ENCODE assay signal across 8 mouse cellular contexts in the genomic region with DNA sequence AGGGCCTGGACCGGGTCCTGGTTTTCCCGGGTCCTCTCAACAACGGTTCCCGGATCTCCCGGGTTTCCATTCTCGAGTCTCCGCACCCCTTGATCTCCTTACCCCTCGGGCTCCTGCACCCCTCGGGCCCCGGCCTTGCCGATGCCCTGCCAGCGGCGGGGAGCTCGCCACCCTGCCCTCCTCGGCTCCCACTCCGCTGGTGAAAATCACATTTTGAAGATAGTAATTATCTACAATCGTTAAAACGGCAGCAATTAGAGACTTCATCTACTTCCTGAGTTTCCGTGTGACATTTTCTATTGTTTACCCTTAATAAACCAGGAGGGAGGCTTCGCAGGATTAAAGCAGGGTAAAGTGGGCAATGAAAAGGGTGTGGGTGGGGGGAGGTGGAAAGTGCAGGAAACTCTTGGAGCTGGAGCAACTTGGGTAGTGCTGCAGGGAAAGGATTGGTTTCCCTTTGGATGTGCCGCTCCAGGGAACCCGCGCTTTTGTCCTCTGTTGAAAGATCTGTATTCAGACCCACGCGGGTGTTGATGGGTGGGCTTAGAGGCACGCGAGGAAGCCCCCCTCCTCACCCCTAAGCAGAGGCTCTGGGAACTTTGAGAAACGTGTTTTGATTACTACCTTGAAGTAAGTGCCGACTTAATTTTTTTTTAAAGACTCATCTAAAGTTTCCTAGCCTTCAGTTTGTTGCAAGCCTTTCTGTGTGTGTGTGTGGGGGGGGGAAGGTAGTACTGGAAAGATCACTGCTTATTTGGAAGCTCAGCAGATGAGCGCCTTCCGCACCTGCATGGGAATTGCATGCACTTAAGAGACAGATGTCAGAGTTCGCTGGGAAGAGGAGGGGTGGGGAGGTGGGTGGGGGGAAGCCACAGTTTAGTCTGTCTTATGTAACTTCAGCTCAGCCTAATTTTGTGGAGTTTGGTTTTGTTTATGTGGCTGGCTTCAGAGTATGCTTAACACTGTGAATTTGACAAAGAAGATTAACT. TPM values are rescaled to one million over a fixed set of nuclear protein-coding genes. Genes with fewer than 3 reads are reported as not detected.
DNase-seq lines count a peak whose midpoint lies in the region; ATAC-seq and TF ChIP-seq lines count a peak whose summit lies in the region.

No protein-coding gene starts in this region.

- TF ChIP-seq CTCF in lung, embryonic 14.5 days (IDR thresholded peaks at IDR 0.05; ENCODE audit: low read depth) = no peak
- no peak for TF ChIP-seq CTCF in liver, embryonic 14.5 days (IDR thresholded peaks at IDR 0.05; ENCODE audit: low read depth)

- H3K27ac ChIP-seq in lung, embryonic 14.5 days (ENCODE audit: low read depth) = peak overlapping the region; percentile 80
- H3K27ac ChIP-seq in embryonic facial prominence, embryonic 10.5 days (replicated peaks) = peak overlapping the region; percentile 95
- H3K27ac ChIP-seq in hindbrain, embryonic 11.5 days (ENCODE audit: low read depth, low read length) = peak overlapping the region; percentile 85
- H3K27ac ChIP-seq in liver, embryonic 14.5 days = no peak overlapping the region

- ATAC-seq in lung, embryonic 14.5 days (ENCODE audit: insufficient read depth) = peak; percentile 39
- peak; percentile 39 for ATAC-seq in hindbrain, embryonic 11.5 days (ENCODE audit: low FRiP score)
- peak; percentile 23; the same call in 1 of the 2 replicates for ATAC-seq in liver, embryonic 14.5 days (ENCODE audit: insufficient read depth)

- peak overlapping the region; percentile 79 for H3K4me3 ChIP-seq in lung, embryonic 14.5 days (ENCODE audit: low read depth, low read length)
- H3K4me3 ChIP-seq in embryonic facial prominence, embryonic 10.5 days = peak overlapping the region; percentile 92
- H3K4me3 ChIP-seq in hindbrain, embryonic 11.5 days (ENCODE audit: low read depth, low read length) = peak overlapping the region; percentile 92
- H3K4me3 ChIP-seq in liver, embryonic 14.5 days (ENCODE audit: insufficient read depth in 1 of 2, low read depth in 2 of 2, low read length in 2 of 2) = peak overlapping the region; percentile 51 to 59

- peak; percentile 57 for DNase-seq in lung, embryonic 14.5 days
- DNase-seq in lung, adult 18-20 months = no peak
- peak; percentile 63 for DNase-seq in embryonic facial prominence, embryonic 10.5 days (ENCODE audit: low spot score)
- peak; percentile 67 for DNase-seq in hindbrain, embryonic 11.5 days (ENCODE audit: low spot score)
- DNase-seq in liver, embryonic 14.5 days (ENCODE audit: low read depth in 3 of 3, low spot score in 3 of 3) = no peak
- peak; percentile 40 to 45 for DNase-seq in right cerebral cortex, postnatal 10 days (ENCODE audit: low spot score in 2 of 2)
- no peak for DNase-seq in urinary bladder, postnatal 10 days (ENCODE audit: low spot score)
- no peak for DNase-seq in gastrocnemius, postnatal 36 days

- intact Hi-C loops in gastrocnemius, postnatal 36 days (cut with DNase I) = no loop called here

- no peak for TF ChIP-seq EP300 in liver, embryonic 14.5 days (IDR thresholded peaks at IDR 0.05; ENCODE audit: low read depth)

- peak overlapping the region; percentile 82 for H3K9ac ChIP-seq in lung, embryonic 14.5 days
- H3K9ac ChIP-seq in hindbrain, embryonic 11.5 days (ENCODE audit: low read depth, low read length) = peak overlapping the region; percentile 93
- H3K9ac ChIP-seq in liver, embryonic 14.5 days (replicated peaks) = no peak overlapping the region

- peak overlapping the region; percentile 92 for H3K4me2 ChIP-seq in lung, embryonic 14.5 days
- peak overlapping the region; percentile 64 for H3K4me2 ChIP-seq in hindbrain, embryonic 11.5 days (replicated peaks; ENCODE audit: low read depth, low read length)
- peak overlapping the region; percentile 42 for H3K4me2 ChIP-seq in liver, embryonic 14.5 days (ENCODE audit: low read depth)

- WGBS in lung, embryonic 14.5 days = 1% methylated on average over 32 of the region's 32 CpGs
- WGBS in embryonic facial prominence, embryonic 10.5 days = under 1% methylated on average over 32 of the region's 32 CpGs
- WGBS in hindbrain, embryonic 11.5 days = under 1% methylated on average over 32 of the region's 32 CpGs
- WGBS in liver, embryonic 14.5 days (ENCODE audit: insufficient replicate concordance) = 2% methylated on average over 32 of the region's 32 CpGs

- H3K4me1 ChIP-seq in lung, embryonic 14.5 days (ENCODE audit: insufficient read depth) = peaks cover 18% of the 10 kb centered on the region
- H3K4me1 ChIP-seq in embryonic facial prominence, embryonic 10.5 days = peaks cover 77% of the 10 kb centered on the region
- H3K4me1 ChIP-seq in hindbrain, embryonic 11.5 days (replicated peaks; ENCODE audit: control insufficient read depth, insufficient read depth, low read length) = peaks cover 14% of the 10 kb centered on the region; the same call in 1 of the 2 replicates
- 0 out of 4 replicates have a peak, but pooled peaks cover 0 to 3% of the 10 kb centered on the region in 2 experiments for H3K4me1 ChIP-seq in liver, embryonic 14.5 days (replicated peaks; ENCODE audit: control insufficient read depth in 2 of 2, insufficient read depth in 2 of 2, low read length in 1 of 2)

- no peaks in the 10 kb centered on the region for H3K27me3 ChIP-seq in lung, embryonic 14.5 days (ENCODE audit: insufficient read depth, low read length)
- peaks cover 17% of the 10 kb centered on the region; the same call in 1 of the 2 replicates for H3K27me3 ChIP-seq in embryonic facial prominence, embryonic 10.5 days (replicated peaks; ENCODE audit: low read depth, poor library complexity, severe bottlenecking)
- H3K27me3 ChIP-seq in hindbrain, embryonic 11.5 days (ENCODE audit: control insufficient read depth, insufficient read depth, low read length) = no peaks in the 10 kb centered on the region
- H3K27me3 ChIP-seq in liver, embryonic 14.5 days (ENCODE audit: control insufficient read depth, insufficient read depth, low read length) = peaks cover 32% of the 10 kb centered on the region

- H3K9me3 ChIP-seq in lung, embryonic 14.5 days (ENCODE audit: low read depth, low read length) = no peaks in the 10 kb centered on the region
- H3K9me3 ChIP-seq in embryonic facial prominence, embryonic 10.5 days = no peaks in the 10 kb centered on the region
- no peaks in the 10 kb centered on the region for H3K9me3 ChIP-seq in hindbrain, embryonic 11.5 days (ENCODE audit: control insufficient read depth, low read length)
- no peaks in the 10 kb centered on the region for H3K9me3 ChIP-seq in liver, embryonic 14.5 days (ENCODE audit: control insufficient read depth, low read length)

- H3K36me3 ChIP-seq in lung, embryonic 14.5 days (ENCODE audit: insufficient read depth) = no peaks in the 10 kb centered on the region
- H3K36me3 ChIP-seq in embryonic facial prominence, embryonic 10.5 days (replicated peaks) = no peaks in the 10 kb centered on the region
- no peaks in the 10 kb centered on the region for H3K36me3 ChIP-seq in hindbrain, embryonic 11.5 days (ENCODE audit: control insufficient read depth, insufficient read depth, low read length)
- H3K36me3 ChIP-seq in liver, embryonic 14.5 days (replicated peaks; ENCODE audit: control insufficient read depth, insufficient read depth, low read depth) = no peaks in the 10 kb centered on the region

RNA-seq across cellular contexts. Expression of gene Peli2, which starts 1.2 kb away (rescaled TPM):
- polyA plus RNA-seq in lung, embryonic 14.5 days (2014; fragmentation: Nextera tagmentation; extraction: Ambion mirVana) = 16.0 and 16.5 TPM in 2 replicates
- 8.0 and 9.4 TPM in 2 replicates for polyA plus RNA-seq in embryonic facial prominence, embryonic 10.5 days (2016; fragmentation: Nextera tagmentation; extraction: Ambion mirVana)
- 17.3 and 17.6 TPM in 2 replicates for polyA plus RNA-seq in hindbrain, embryonic 11.5 days (2014; fragmentation: Nextera tagmentation; extraction: Ambion mirVana)
- polyA plus RNA-seq in liver, embryonic 14.5 days (2012; rRNA removed) = 0.68 and 0.73 TPM in 2 replicates
- 0.70 and 0.94 TPM in 2 replicates for polyA plus RNA-seq in liver, embryonic 14.5 days (2014; fragmentation: Nextera tagmentation; extraction: Ambion mirVana)
- 10 to 100 TPM; 14.0 to 17.0 TPM for total RNA-seq in gastrocnemius, postnatal 36 days (2021)

Comparison
In these comparisons a context has a peak if more than half of its experiments do, and no peak if none do; other contexts are left out.
1. DNase-seq: peak in lung, embryonic 14.5 days (single experiment), embryonic facial prominence, embryonic 10.5 days (single experiment), hindbrain, embryonic 11.5 days (single experiment) and right cerebral cortex, postnatal 10 days (2 of 2); none in lung, adult 18-20 months (0 of 2), liver, embryonic 14.5 days (0 of 3), urinary bladder, postnatal 10 days (single experiment) and gastrocnemius, postnatal 36 days (0 of 2).
2. H3K4me2 ChIP-seq: peak in every context shown above with its lines; median percentile 92 in lung, embryonic 14.5 days; 64 in hindbrain, embryonic 11.5 days; 42 in liver, embryonic 14.5 days.
3. Peak in every context shown above with its lines, with median percentiles within 50 percentile points of each other: ATAC-seq and H3K4me3 ChIP-seq.